Mouse (Mus musculus) adrenal gland, adult 18-20 months (tissue): ENCODE measurements around the gene Fat1. TPM values are rescaled to one million over a fixed set of nuclear protein-coding genes. Genes with fewer than 3 reads are reported as not detected.
"Not testable (repeated sequence)": the region's sequence is repeated elsewhere in the genome, so short reads cannot be mapped to it uniquely, and the experiment has no call there.

Experiments used
- DNase-seq, 2 experiments: peaks; one replicate each; pipeline ENCODE4 v3.0.0; 2021 to 2022; ENCODE audit warnings: low spot score in 2 of 2
- total RNA-seq, 2 experiments: library from RNA; stranded (reverse); gene quantifications; 1 replicate in 1 of 2; 2 replicates in 1 of 2; pipeline ENCODE4 v1.2.3; 2021

Fat1 gene
- total RNA-seq, 2 experiments from 2014 or later: 40.1 to 46.3 TPM

DNA sequence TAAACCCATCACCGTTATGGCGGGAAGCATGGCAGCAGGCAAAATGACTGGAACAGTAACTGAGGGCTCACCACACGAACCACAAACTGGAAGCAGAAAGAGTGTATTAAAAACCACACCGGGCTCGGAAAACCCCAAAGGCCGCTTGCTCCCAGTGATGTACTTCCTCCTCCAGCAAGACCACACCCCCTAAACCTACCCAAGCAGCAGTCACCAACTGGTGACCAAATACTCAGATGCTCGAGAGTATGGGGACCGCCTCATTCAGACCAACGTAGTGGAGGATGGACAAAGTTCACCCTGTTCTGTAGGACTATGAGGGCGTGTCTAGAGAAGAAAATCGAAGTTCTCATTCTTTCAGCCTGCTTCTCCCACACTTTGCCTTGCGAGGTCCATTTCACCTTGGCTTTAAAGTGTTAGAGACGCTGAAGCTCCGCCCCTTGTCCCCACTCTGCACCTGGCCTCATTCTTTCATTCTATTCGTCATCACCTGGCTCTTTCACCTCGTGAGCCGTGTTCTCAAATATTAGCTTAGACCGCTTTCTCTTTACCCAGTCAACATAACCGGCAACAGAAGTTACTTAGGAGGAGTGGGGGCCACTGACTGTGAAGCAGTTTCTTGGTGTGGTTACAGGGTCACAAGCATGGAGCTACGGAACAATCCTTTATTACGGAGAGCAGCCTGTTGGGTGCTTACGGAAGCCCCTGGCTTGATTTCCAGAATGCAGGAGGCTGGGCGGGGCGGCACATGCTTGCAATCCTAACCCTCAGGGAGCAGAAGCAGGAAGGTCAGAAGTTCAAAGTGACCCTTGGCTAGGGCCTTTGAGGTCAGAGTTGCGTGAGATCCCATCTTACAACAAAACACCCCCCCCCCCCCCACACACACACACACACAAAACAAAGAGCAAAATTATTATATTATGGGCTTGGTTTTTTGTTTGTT, 128.0 kb downstream of the Fat1 start:
- no peak for DNase-seq

DNA sequence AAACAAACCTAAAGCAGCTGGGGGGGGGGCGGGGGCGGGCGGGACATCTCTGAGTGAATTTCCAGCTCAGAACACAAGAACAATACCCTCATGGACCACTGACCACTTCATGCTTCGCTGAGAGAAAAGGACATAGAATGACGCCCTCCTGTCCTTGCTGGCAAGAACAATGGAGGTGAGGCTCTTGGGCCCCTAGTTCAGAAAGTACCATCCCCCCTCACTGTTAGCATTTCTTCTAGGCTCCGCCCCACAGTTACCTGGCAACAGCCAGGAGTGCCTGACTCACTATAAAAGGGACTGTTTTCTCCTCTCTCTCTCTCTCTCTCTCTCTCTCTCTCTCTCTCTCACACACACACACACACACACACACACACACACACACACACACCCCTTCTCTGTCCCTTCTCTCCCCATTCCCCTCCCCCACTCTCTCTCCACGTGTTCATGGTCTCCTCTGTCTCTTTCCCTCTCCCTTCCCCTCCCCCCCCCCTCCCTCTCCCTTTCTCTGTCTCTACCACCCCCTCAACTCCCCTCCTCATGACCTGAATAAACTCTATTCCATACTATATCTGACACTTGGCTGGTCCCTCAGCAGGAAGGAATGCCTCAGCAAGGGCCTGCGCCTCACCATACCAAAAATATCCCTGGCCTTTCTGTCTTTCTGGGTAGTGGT, 129.1 kb downstream of the Fat1 start:
- no peak for DNase-seq

DNA sequence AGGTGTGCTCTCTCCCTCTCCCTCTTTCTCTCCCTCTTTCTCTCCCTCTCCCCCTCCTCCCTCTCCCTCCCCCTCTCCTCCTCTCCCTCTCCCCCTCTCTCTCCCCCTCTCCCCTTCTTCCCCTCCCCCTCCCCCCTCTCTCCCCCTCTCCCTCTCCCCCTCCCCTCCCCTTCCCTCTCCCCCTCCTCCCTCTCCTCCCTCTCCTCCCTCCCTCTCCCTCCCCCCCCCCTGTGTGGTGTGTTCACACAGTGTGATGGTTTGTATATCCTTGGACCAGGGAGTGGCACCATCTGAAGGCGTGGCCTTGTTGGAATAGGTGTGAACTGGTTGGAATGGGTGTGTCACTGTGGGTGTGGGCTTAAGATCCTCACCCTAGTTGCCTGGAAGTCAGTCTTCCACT, 130.1 kb downstream of the Fat1 start:
- DNase-seq: not testable (repeated sequence)

- peak; percentile 90 to 95 for DNase-seq
These were observed 133.6 kb downstream of the Fat1 start, which contains the start of gene Mtnr1a for GRCm38 (mm10) chr8:45068759-45069386. Mtnr1a (plus strand) TSS chr8:45069137.

- DNase-seq: no peak
These were observed 135.7 kb downstream of the Fat1 start for GRCm38 (mm10) chr8:45070949-45071348.

DNA sequence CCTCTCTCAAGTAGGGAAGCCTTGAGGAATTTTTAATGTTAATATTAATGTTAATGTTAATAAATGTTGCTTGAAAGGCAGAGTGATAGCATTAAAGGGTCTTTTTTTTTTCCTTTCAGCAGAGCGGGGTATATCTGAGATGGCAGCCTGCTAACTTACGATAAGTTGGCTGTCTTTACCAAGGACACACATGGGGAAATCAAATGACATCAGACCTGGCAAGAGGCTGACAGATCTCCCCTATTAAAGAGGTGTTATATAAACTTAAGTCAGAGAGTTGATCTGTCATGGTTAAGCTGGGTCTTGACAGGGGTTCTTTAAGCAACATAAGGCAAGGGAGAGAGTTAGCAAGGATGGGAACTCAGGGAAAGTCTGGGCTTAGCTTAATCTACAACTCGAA, 145.6 kb downstream of the Fat1 start:
- no peak for DNase-seq

DNA sequence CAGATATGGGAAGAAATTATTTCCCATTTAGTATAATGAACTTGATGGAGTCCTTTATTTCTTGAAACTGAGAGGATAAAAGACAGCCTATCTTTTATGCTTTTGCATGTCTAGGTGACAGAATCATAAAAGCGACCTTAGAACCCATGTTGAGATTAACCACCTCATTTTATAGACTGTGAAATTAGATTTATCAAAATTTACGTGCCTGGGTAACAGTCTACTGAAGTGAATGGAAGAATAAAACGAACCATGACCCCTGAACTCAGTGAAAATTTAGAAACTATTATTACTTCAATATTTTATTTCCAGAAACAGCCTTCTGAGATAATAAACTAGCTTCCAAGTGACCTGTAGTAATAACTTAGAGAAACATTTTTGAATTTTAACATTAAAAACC, 158.4 kb downstream of the Fat1 start:
- no peak for DNase-seq

Other genes starting within 250 kb of the Fat1 start
- not detected for gene Mtnr1a, start 133.7 kb downstream of the Fat1 start, total RNA-seq